Mouse (Mus musculus): ENCODE data around the gene Cdkl2. TPM values are rescaled to one million over a fixed set of nuclear protein-coding genes. Genes with fewer than 3 reads are reported as not detected.

Gene Cdkl2
- polyA plus RNA-seq, 2 experiments, result 0.13 to 0.30 TPM

DNA sequence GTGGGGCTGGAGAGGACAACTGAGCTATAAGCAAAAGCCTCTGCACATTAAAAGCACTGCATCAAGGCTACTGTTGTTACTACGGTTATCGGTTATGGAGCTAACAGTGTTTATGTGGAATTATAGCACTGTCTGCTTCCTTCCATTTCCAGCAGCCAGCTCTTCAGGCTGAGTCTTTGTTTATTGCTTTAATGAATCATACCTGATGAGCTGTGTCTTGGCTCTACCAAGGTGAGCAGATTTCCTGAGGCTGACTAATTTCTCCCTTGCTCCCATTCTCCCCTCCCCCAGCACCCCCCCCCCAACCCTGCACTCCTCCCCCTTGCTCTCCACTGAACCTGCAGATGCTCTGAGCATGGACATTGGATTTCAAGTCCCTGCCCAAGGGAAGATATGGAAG is 55.9 kb downstream of the Cdkl2 start:
- Histone ChIP-seq H3K4me1 (replicated peaks; ENCODE audit: control insufficient read depth in 2 of 2, insufficient read depth in 2 of 2, low read length in 1 of 2) (no peaks in the 10 kb centered on the region), H3K4me3 (ENCODE audit: insufficient read depth in 1 of 2, low read depth in 2 of 2, low read length in 2 of 2) (no peak overlapping the region), H3K9ac (replicated peaks) (no peak overlapping the region), H3K27ac (no peak overlapping the region), H3K9me3 (ENCODE audit: control insufficient read depth, low read length) (no peaks in the 10 kb centered on the region), H3K27me3 (ENCODE audit: control insufficient read depth, insufficient read depth, low read length) (no peaks in the 10 kb centered on the region), H3K36me3 (replicated peaks; ENCODE audit: control insufficient read depth, insufficient read depth, low read depth) (no peaks in the 10 kb centered on the region), H3K4me2 (ENCODE audit: low read depth) (no peak overlapping the region)
- no peak for DNase-seq (ENCODE audit: low read depth in 3 of 3, low spot score in 3 of 3)
- 73% methylated on average over 2 of the region's 2 CpGs for WGBS (ENCODE audit: insufficient replicate concordance)
- TF ChIP-seq CTCF (IDR thresholded peaks at IDR 0.05; ENCODE audit: low read depth), result no peak
- TF ChIP-seq EP300 (IDR thresholded peaks at IDR 0.05; ENCODE audit: low read depth), result no peak
- no peak for ATAC-seq (ENCODE audit: insufficient read depth)

DNA sequence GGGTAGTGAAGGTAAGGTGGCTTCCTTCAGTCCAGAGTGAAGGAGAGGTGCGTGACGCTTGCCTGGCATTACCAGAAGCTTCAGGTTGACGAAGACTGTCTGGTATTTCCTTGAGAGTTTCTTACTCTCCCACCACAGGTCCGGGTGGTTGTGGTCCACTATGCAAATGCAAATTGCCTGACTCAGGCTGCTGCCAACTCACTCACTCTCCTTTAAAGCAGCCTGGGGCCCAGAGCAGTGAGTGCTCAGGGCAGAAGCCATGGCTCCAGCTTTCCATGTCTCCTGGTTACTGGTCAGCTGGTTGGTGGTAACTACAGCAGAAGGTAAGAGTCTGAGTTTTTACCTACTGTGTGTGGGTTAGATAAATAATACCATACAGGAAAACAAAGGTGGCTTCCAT is 56.4 kb downstream of the Cdkl2 start, which contains the start of gene Odaph:
Gene Odaph, plus strand, starts transcription at position 240 of the 400 bp plus-strand sequence.
- no peaks in the 10 kb centered on the region for H3K9me3 ChIP-seq (ENCODE audit: control insufficient read depth, low read length)
- TF ChIP-seq CTCF (IDR thresholded peaks at IDR 0.05; ENCODE audit: low read depth) (no peak), EP300 (IDR thresholded peaks at IDR 0.05; ENCODE audit: low read depth) (no peak)
- no peak within 1 kb of the TSS for H3K9ac ChIP-seq (replicated peaks)
- WGBS (ENCODE audit: insufficient replicate concordance), result 57% methylated on average over 4 of the region's 4 CpGs
- no peak within 1 kb of the TSS for H3K4me3 ChIP-seq (ENCODE audit: insufficient read depth in 1 of 2, low read depth in 2 of 2, low read length in 2 of 2)
- ATAC-seq (ENCODE audit: insufficient read depth) (no peak), DNase-seq (ENCODE audit: low read depth in 3 of 3, low spot score in 3 of 3) (no peak)
- no peak within 1 kb of the TSS for H3K27ac ChIP-seq
- H3K4me1 ChIP-seq (replicated peaks; ENCODE audit: control insufficient read depth in 2 of 2, insufficient read depth in 2 of 2, low read length in 1 of 2), result no peaks in the 10 kb centered on the region
- no peaks in the 10 kb centered on the region for H3K36me3 ChIP-seq (replicated peaks; ENCODE audit: control insufficient read depth, insufficient read depth, low read depth)
- no peak within 1 kb of the TSS for H3K4me2 ChIP-seq (ENCODE audit: low read depth)
- H3K27me3 ChIP-seq (ENCODE audit: control insufficient read depth, insufficient read depth, low read length), result no peaks in the 10 kb centered on the region

DNA sequence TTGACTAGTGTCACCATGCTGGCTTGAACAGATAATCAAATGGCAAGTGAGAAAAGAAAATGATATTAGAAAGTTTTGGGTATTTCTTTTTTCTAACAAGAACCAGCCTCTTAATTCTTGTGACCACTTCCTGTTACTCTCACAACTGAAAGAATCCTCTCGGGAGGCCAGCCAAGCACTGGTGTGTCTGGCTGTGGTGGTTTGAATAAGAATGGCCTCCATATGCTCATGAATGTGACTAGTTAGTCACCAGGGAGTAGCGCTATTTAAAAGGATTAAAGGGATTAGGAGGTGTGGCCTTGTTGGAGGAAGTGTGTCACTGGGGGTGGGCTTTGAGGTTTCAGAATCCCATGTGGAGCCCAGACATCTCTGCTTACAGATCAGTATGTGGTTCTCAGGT is 58.0 kb downstream of the Cdkl2 start:
- Histone ChIP-seq H3K9ac (replicated peaks) (no peak overlapping the region), H3K4me1 (replicated peaks; ENCODE audit: control insufficient read depth in 2 of 2, insufficient read depth in 2 of 2, low read length in 1 of 2) (no peaks in the 10 kb centered on the region), H3K36me3 (replicated peaks; ENCODE audit: control insufficient read depth, insufficient read depth, low read depth) (no peaks in the 10 kb centered on the region), H3K4me2 (ENCODE audit: low read depth) (no peak overlapping the region), H3K4me3 (ENCODE audit: insufficient read depth in 1 of 2, low read depth in 2 of 2, low read length in 2 of 2) (no peak overlapping the region), H3K9me3 (ENCODE audit: control insufficient read depth, low read length) (no peaks in the 10 kb centered on the region), H3K27me3 (ENCODE audit: control insufficient read depth, insufficient read depth, low read length) (no peaks in the 10 kb centered on the region), H3K27ac (no peak overlapping the region)
- DNase-seq (ENCODE audit: low read depth in 3 of 3, low spot score in 3 of 3) (no peak), ATAC-seq (ENCODE audit: insufficient read depth) (no peak)
- WGBS (ENCODE audit: insufficient replicate concordance), result 41% methylated on average over 2 of the region's 2 CpGs
- TF ChIP-seq CTCF (IDR thresholded peaks at IDR 0.05; ENCODE audit: low read depth) (no peak), EP300 (IDR thresholded peaks at IDR 0.05; ENCODE audit: low read depth) (no peak)

DNA sequence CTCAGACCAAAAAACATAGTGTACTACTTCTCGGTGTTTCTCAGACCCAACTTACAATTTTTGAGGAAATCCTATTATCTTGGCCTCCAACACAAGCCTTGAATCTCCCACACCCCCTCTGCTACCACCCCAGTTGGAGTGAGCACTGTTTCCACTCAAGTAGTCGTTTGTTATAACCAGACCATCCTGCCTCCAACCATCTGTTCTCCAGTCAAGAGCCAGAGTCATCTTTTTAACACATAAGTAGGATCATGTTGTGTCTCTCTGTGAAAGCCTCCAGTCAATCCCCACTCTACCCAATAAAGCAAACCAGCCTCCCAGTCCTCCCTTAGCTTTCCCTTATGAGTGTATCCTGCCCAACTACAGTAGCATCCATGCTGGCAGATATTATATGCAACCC is 60.2 kb downstream of the Cdkl2 start:
- 47% methylated on average over 2 of the region's 2 CpGs for WGBS (ENCODE audit: insufficient replicate concordance)
- Histone ChIP-seq H3K4me2 (ENCODE audit: low read depth) (no peak overlapping the region), H3K27me3 (ENCODE audit: control insufficient read depth, insufficient read depth, low read length) (no peaks in the 10 kb centered on the region), H3K27ac (no peak overlapping the region), H3K4me3 (ENCODE audit: insufficient read depth in 1 of 2, low read depth in 2 of 2, low read length in 2 of 2) (no peak overlapping the region), H3K4me1 (replicated peaks; ENCODE audit: control insufficient read depth in 2 of 2, insufficient read depth in 2 of 2, low read length in 1 of 2) (no peaks in the 10 kb centered on the region), H3K9me3 (ENCODE audit: control insufficient read depth, low read length) (no peaks in the 10 kb centered on the region), H3K36me3 (replicated peaks; ENCODE audit: control insufficient read depth, insufficient read depth, low read depth) (no peaks in the 10 kb centered on the region), H3K9ac (replicated peaks) (no peak overlapping the region)
- no peak for ATAC-seq (ENCODE audit: insufficient read depth)
- TF ChIP-seq EP300 (IDR thresholded peaks at IDR 0.05; ENCODE audit: low read depth) (no peak), CTCF (IDR thresholded peaks at IDR 0.05; ENCODE audit: low read depth) (no peak)
- DNase-seq (ENCODE audit: low read depth in 3 of 3, low spot score in 3 of 3), result no peak

DNA sequence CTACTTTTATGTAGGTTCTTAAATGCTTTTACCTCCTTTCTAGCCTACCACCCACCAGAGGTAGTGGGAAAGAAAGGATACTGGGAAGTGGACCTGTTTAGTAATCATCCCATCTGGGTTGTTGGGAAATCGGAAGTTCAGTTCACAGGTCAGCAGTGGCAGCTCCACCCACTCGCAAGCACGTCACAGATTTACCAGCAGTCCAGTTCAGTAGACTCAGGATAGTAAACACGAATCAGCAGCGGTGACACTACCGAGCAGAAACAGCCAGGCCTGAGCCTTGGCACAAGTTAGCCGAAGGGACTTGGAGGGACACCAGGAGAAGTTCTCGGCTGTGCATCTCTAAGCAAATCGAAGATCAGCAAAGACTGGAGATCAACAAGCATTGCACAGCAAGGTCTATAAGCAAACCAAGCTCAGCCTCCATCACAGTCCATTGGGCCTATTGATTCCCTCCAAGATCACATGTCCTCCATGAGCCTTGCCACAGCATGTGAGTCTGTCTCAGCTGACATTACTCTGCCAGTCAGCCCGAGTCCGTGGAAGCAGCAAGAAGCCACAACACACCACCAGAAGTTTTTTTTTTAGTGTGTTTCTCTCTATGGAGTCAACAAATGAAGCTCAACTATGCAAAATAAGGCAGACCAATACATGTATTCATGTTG is 62.4 kb downstream of the Cdkl2 start:
- Histone ChIP-seq H3K4me3 (ENCODE audit: insufficient read depth in 1 of 2, low read depth in 2 of 2, low read length in 2 of 2) (no peak overlapping the region), H3K9ac (replicated peaks) (no peak overlapping the region), H3K4me1 (replicated peaks; ENCODE audit: control insufficient read depth in 2 of 2, insufficient read depth in 2 of 2, low read length in 1 of 2) (no peaks in the 10 kb centered on the region), H3K4me2 (ENCODE audit: low read depth) (no peak overlapping the region), H3K27me3 (ENCODE audit: control insufficient read depth, insufficient read depth, low read length) (no peaks in the 10 kb centered on the region), H3K9me3 (ENCODE audit: control insufficient read depth, low read length) (no peaks in the 10 kb centered on the region), H3K36me3 (replicated peaks; ENCODE audit: control insufficient read depth, insufficient read depth, low read depth) (no peaks in the 10 kb centered on the region), H3K27ac (no peak overlapping the region)
- 74% methylated on average over 11 of the region's 11 CpGs for WGBS (ENCODE audit: insufficient replicate concordance)
- TF ChIP-seq CTCF (IDR thresholded peaks at IDR 0.05; ENCODE audit: low read depth) (no peak), EP300 (IDR thresholded peaks at IDR 0.05; ENCODE audit: low read depth) (no peak)
- no peak for ATAC-seq (ENCODE audit: insufficient read depth)
- no peak for DNase-seq (ENCODE audit: low read depth in 3 of 3, low spot score in 3 of 3)
